Mouse (Mus musculus) neural tube, embryonic 15.5 days (tissue): ENCODE data around the gene Surf4. TPM values are rescaled to one million over a fixed set of nuclear protein-coding genes. Genes with fewer than 3 reads are reported as not detected.

Experiments used
- ATAC-seq: fragments of 200-750 bp; cut with Nextera tagmentation; 2 replicates; pipeline ENCODE4 v1.8.0; 2017; ENCODE audit warnings: mild to moderate bottlenecking, moderate TSS enrichment, moderate library complexity; ENCODE audit not compliant: low FRiP score
- H3K27ac ChIP-seq: fragments of 300-500 bp; sonication (generic); replicated peaks from 2 replicates; pipeline ENCODE4 v1.5.1; 2015; ENCODE audit warnings: mild to moderate bottlenecking, inconsistent platforms
- H3K27me3 ChIP-seq: fragments of 300-500 bp; sonication (generic); replicated peaks from 2 replicates; pipeline ENCODE4 v1.6.1; 2015; ENCODE audit warnings: inconsistent platforms
- H3K36me3 ChIP-seq: fragments of 300-500 bp; sonication (generic); 2 replicates; pipeline ENCODE4 v1.6.1; 2015; ENCODE audit warnings: inconsistent platforms
- H3K4me1 ChIP-seq: fragments of 300-500 bp; sonication (generic); 2 replicates; pipeline ENCODE4 v1.6.1; 2015; ENCODE audit warnings: inconsistent platforms
- H3K4me2 ChIP-seq: fragments of 300-500 bp; sonication (generic); 2 replicates; pipeline ENCODE4 v1.6.1; 2015; ENCODE audit warnings: inconsistent platforms, mild to moderate bottlenecking, moderate library complexity
- H3K4me3 ChIP-seq: fragments of 300-500 bp; sonication (generic); replicated peaks from 2 replicates; pipeline ENCODE4 v1.5.1; 2015; ENCODE audit warnings: mild to moderate bottlenecking, inconsistent platforms
- H3K9ac ChIP-seq: fragments of 300-500 bp; sonication (generic); replicated peaks from 2 replicates; pipeline ENCODE4 v1.6.1; 2015; ENCODE audit warnings: mild to moderate bottlenecking, inconsistent platforms
- H3K9me3 ChIP-seq: fragments of 300-500 bp; sonication (generic); replicated peaks from 2 replicates; pipeline ENCODE4 v1.6.1; 2016; ENCODE audit warnings: inconsistent platforms
- WGBS: fragments of 180-500 bp; shearing (Covaris S2); methylation state at CpG from one replicate; pipeline ENCODE4 v1.1.7; 2015; ENCODE audit warnings: mixed read lengths; 5-methylcytosine and 5-hydroxymethylcytosine counted together
- polyA plus RNA-seq: library from polyadenylated mRNA; unstranded; fragments of >200 nt; fragmentation: Nextera tagmentation; extraction: Ambion mirVana; gene quantifications from 2 replicates; pipeline ENCODE4 v1.2.1, GENCODE M21; 2015

Surf4 gene
- polyA plus RNA-seq, 1 experiment from 2014 or later: 110 TPM

GRCm38 (mm10) chr2:26927745-26928476 lies 5.8 kb downstream of the Surf4 start:
- H3K9me3 ChIP-seq: no peaks in the 10 kb centered on the region
- H3K4me3 ChIP-seq: no peak overlapping the region
- H3K4me1 ChIP-seq: peaks cover 34% of the 10 kb centered on the region
- 94% methylated on average over 6 of the region's 6 CpGs for WGBS
- no peaks in the 10 kb centered on the region for H3K27me3 ChIP-seq
- no peak for ATAC-seq
- no peak overlapping the region for H3K9ac ChIP-seq
- H3K36me3 ChIP-seq: peaks cover 59% of the 10 kb centered on the region
- H3K4me2 ChIP-seq: no peak overlapping the region
- no peak overlapping the region for H3K27ac ChIP-seq

- Histone ChIP-seq H3K9me3 (no peaks in the 10 kb centered on the region), H3K27me3 (no peaks in the 10 kb centered on the region), H3K4me3 (no peak overlapping the region), H3K9ac (no peak overlapping the region), H3K27ac (no peak overlapping the region), H3K36me3 (peaks cover 86% of the 10 kb centered on the region), H3K4me2 (no peak overlapping the region), H3K4me1 (peaks cover 18% of the 10 kb centered on the region)
- 80% methylated on average over 9 of the region's 9 CpGs for WGBS
- ATAC-seq: no peak
Measured at GRCm38 (mm10) chr2:26921784-26922183, 11.9 kb downstream of the Surf4 start.

- Histone ChIP-seq H3K27ac (no peak overlapping the region), H3K36me3 (peaks cover 73% of the 10 kb centered on the region), H3K4me3 (no peak overlapping the region), H3K9me3 (no peaks in the 10 kb centered on the region), H3K4me2 (no peak overlapping the region), H3K27me3 (no peaks in the 10 kb centered on the region), H3K9ac (no peak overlapping the region), H3K4me1 (peaks cover 26% of the 10 kb centered on the region)
- ATAC-seq: no peak
- 91% methylated on average over 6 of the region's 6 CpGs for WGBS
Measured at GRCm38 (mm10) chr2:26920190-26920855, 13.4 kb downstream of the Surf4 start.

GRCm38 (mm10) chr2:26919684-26920083 lies 14.0 kb downstream of the Surf4 start:
- Histone ChIP-seq H3K9me3 (no peaks in the 10 kb centered on the region), H3K27me3 (no peaks in the 10 kb centered on the region), H3K4me3 (no peak overlapping the region), H3K36me3 (peaks cover 66% of the 10 kb centered on the region), H3K9ac (no peak overlapping the region), H3K4me1 (peaks cover 32% of the 10 kb centered on the region), H3K4me2 (no peak overlapping the region), H3K27ac (no peak overlapping the region)
- WGBS: 88% methylated on average over 3 of the region's 3 CpGs
- no peak for ATAC-seq

- WGBS: 3% methylated on average over 13 of the region's 13 CpGs
- Histone ChIP-seq H3K4me2 (peak overlapping the region; percentile 97), H3K4me1 (peaks cover 49% of the 10 kb centered on the region), H3K27me3 (no peaks in the 10 kb centered on the region), H3K36me3 (peaks cover 64% of the 10 kb centered on the region), H3K27ac (peak overlapping the region; percentile 86), H3K9ac (peak overlapping the region; percentile 86), H3K9me3 (no peaks in the 10 kb centered on the region), H3K4me3 (peak overlapping the region; percentile 65)
- 0 out of 2 replicates have a peak, but pooled peaks have one; percentile 18 for ATAC-seq
Measured at GRCm38 (mm10) chr2:26916738-26917137, 17.0 kb downstream of the Surf4 start.

GRCm38 (mm10) chr2:26915927-26916728 lies 17.6 kb downstream of the Surf4 start, which contains the start of the genes Surf2 and Surf1:
Gene Surf2, plus strand, starts transcription at chr2:26916367.
Gene Surf1, minus strand, starts transcription at chr2:26916530.
- WGBS: 2% methylated on average over 47 of the region's 47 CpGs
- H3K27ac ChIP-seq: peak within 1 kb of the TSS; percentile 86
- H3K9ac ChIP-seq: peak within 1 kb of the TSS; percentile 86
- no peaks in the 10 kb centered on the region for H3K9me3 ChIP-seq
- ATAC-seq: peak; percentile 81
- peak within 1 kb of the TSS; percentile 65 for H3K4me3 ChIP-seq
- H3K27me3 ChIP-seq: no peaks in the 10 kb centered on the region
- peak within 1 kb of the TSS; percentile 97 for H3K4me2 ChIP-seq
- peaks cover 53% of the 10 kb centered on the region for H3K4me1 ChIP-seq
- H3K36me3 ChIP-seq: peaks cover 58% of the 10 kb centered on the region

- Histone ChIP-seq H3K9me3 (no peaks in the 10 kb centered on the region), H3K4me3 (peak overlapping the region; percentile 9; the same call in 1 of the 2 replicates), H3K9ac (no peak overlapping the region), H3K4me2 (peak overlapping the region; percentile 7; the same call in 1 of the 2 replicates), H3K4me1 (peaks cover 58% of the 10 kb centered on the region), H3K36me3 (peaks cover 40% of the 10 kb centered on the region), H3K27ac (no peak overlapping the region), H3K27me3 (no peaks in the 10 kb centered on the region)
- ATAC-seq: no peak
- 63% methylated on average over 8 of the region's 8 CpGs for WGBS
Measured at GRCm38 (mm10) chr2:26914148-26914941, 19.4 kb downstream of the Surf4 start.

- Histone ChIP-seq H3K27ac (no peak overlapping the region), H3K36me3 (peaks cover 33% of the 10 kb centered on the region), H3K9me3 (no peaks in the 10 kb centered on the region), H3K4me3 (no peak overlapping the region), H3K9ac (no peak overlapping the region), H3K27me3 (no peaks in the 10 kb centered on the region), H3K4me1 (peaks cover 65% of the 10 kb centered on the region), H3K4me2 (no peak overlapping the region)
- WGBS: 87% methylated on average over 17 of the region's 17 CpGs
- no peak for ATAC-seq
Measured at GRCm38 (mm10) chr2:26913416-26914147, 20.1 kb downstream of the Surf4 start.

- Histone ChIP-seq H3K27ac (no peak overlapping the region), H3K4me3 (peak overlapping the region; percentile 91), H3K9me3 (no peaks in the 10 kb centered on the region), H3K36me3 (peaks cover 39% of the 10 kb centered on the region), H3K27me3 (no peaks in the 10 kb centered on the region), H3K4me1 (peaks cover 65% of the 10 kb centered on the region), H3K9ac (peak overlapping the region; percentile 98), H3K4me2 (peak overlapping the region; percentile 98)
- 72% methylated on average over 5 of the region's 5 CpGs for WGBS
- ATAC-seq: no peak
Measured at GRCm38 (mm10) chr2:26912253-26912770, 21.4 kb downstream of the Surf4 start.

- H3K27ac ChIP-seq: peak overlapping the region; percentile 93
- H3K27me3 ChIP-seq: no peaks in the 10 kb centered on the region
- H3K36me3 ChIP-seq: peaks cover 51% of the 10 kb centered on the region
- H3K9ac ChIP-seq: peak overlapping the region; percentile 98
- 1% methylated on average over 37 of the region's 37 CpGs for WGBS
- peaks cover 59% of the 10 kb centered on the region for H3K4me1 ChIP-seq
- H3K4me2 ChIP-seq: peak overlapping the region; percentile 98
- H3K9me3 ChIP-seq: no peaks in the 10 kb centered on the region
- peak; percentile 63 for ATAC-seq
- peak overlapping the region; percentile 91 for H3K4me3 ChIP-seq
Measured at GRCm38 (mm10) chr2:26910994-26911765, 22.5 kb downstream of the Surf4 start.
